Mouse (Mus musculus): Measurements from ENCODE around the gene Slc43a2.
A peak's percentile ranks its signal among the peaks of the same experiment; 100 is the strongest.

Gene Slc43a2

GRCm38 (mm10) chr11:75530325-75530724, 1.2 kb upstream of the Slc43a2 start:
- DNase-seq = peak; percentile 99

- DNase-seq = no peak
These were observed 585 bp upstream of the Slc43a2 start for GRCm38 (mm10) chr11:75530845-75531373.

GRCm38 (mm10) chr11:75532340-75533277, 1.1 kb downstream of the Slc43a2 start:
- peak; percentile 67 for DNase-seq

- DNase-seq = no peak
These were observed 2.0 kb downstream of the Slc43a2 start for GRCm38 (mm10) chr11:75533314-75534015.

- peak; percentile 53 for DNase-seq
These were observed 3.0 kb downstream of the Slc43a2 start for GRCm38 (mm10) chr11:75534286-75535033.

- peak; percentile 50 for DNase-seq
These were observed 3.8 kb downstream of the Slc43a2 start for GRCm38 (mm10) chr11:75535106-75535795.

GRCm38 (mm10) chr11:75536255-75537024, 4.9 kb downstream of the Slc43a2 start:
- no peak for DNase-seq

GRCm38 (mm10) chr11:75537025-75537414, 5.5 kb downstream of the Slc43a2 start:
- DNase-seq = no peak

GRCm38 (mm10) chr11:75537491-75538183, 6.1 kb downstream of the Slc43a2 start:
- peak; percentile 60 for DNase-seq

GRCm38 (mm10) chr11:75538184-75538969, 6.9 kb downstream of the Slc43a2 start:
- DNase-seq = no peak

GRCm38 (mm10) chr11:75538970-75539299, 7.4 kb downstream of the Slc43a2 start:
- no peak for DNase-seq

GRCm38 (mm10) chr11:75540209-75540608, 8.7 kb downstream of the Slc43a2 start:
- DNase-seq = no peak

- no peak for DNase-seq
These were observed 9.5 kb downstream of the Slc43a2 start for GRCm38 (mm10) chr11:75540710-75541581.

GRCm38 (mm10) chr11:75544713-75545112, 13.2 kb downstream of the Slc43a2 start:
- no peak for DNase-seq

GRCm38 (mm10) chr11:75546057-75546456, 14.6 kb downstream of the Slc43a2 start:
- no peak for DNase-seq

GRCm38 (mm10) chr11:75549658-75550111, 18.2 kb downstream of the Slc43a2 start:
- no peak for DNase-seq

- no peak for DNase-seq
These were observed 18.9 kb downstream of the Slc43a2 start for GRCm38 (mm10) chr11:75550200-75550946.

- DNase-seq = no peak
These were observed 19.8 kb downstream of the Slc43a2 start for GRCm38 (mm10) chr11:75551321-75551720.
